Mouse (Mus musculus): ENCODE measurements at regions not wholly inside any gene's neighbourhood (a gene's known extent, or its start where the extent isn't known, plus 50 kb on each side); places are given as distances from the start of the nearest gene placed in this dataset.

DNA sequence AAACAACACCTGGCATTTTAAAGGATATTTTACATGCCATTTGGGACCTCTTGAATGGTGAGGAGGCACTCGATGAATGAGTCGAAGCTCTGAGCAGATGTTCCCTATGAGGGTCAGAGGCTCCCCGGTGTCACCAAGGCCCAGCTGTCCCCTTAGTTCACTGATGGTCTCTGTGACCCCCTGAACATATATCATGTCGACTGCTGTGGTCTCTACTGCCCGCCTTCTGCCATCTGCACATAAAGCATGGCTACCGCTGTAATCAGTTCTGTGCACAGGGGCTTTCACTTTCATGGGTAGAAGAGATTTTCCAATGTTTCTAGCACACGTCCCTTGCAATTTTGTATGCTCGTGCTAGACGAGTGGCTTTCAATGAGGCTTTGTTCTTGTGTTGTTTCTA lies 607.8 kb downstream of the Plekhb2 start:
- TF ChIP-seq CTCF (IDR thresholded peaks at IDR 0.05; ENCODE audit: insufficient read depth, low read depth, low read length) (no peak), POLR2A (IDR thresholded peaks at IDR 0.05; ENCODE audit: insufficient read depth, low read depth, low read length) (no peak)

Measured in olfactory bulb, adult 2 months (tissue).